Mouse (Mus musculus) myocyte (in vitro differentiated cells): ENCODE results near the gene Rpa1.

ENCODE experiments used
- CEBPB ChIP-seq: IDR thresholded peaks from 2 replicates; pipeline ENCODE4 v1.6.1; 2011; ENCODE audit warnings: mild to moderate bottlenecking, moderate library complexity; ENCODE audit not compliant: poor library complexity, insufficient read depth, severe bottlenecking
- E2F4 ChIP-seq: IDR thresholded peaks from one replicate; pipeline ENCODE4 v1.6.1; 2011; ENCODE audit warnings: mild to moderate bottlenecking, control low read depth, moderate library complexity; ENCODE audit not compliant: insufficient read depth
- MAX ChIP-seq: IDR thresholded peaks from one replicate; pipeline ENCODE4 v1.6.1; 2011; ENCODE audit warnings: low read depth, mild to moderate bottlenecking, control low read depth
- MYOD1 ChIP-seq, 3 experiments: IDR thresholded peaks; one replicate each; pipeline ENCODE4 v1.6.1; 2011; ENCODE audit warnings: control low read depth in 2 of 3, low read depth in 2 of 3, mild to moderate bottlenecking in 2 of 3, moderate library complexity in 1 of 3; ENCODE audit not compliant: insufficient read length in 2 of 3, control insufficient read depth in 1 of 3
- MYOG ChIP-seq, 3 experiments: IDR thresholded peaks; one replicate each; pipeline ENCODE4 v1.6.1; 2011; ENCODE audit warnings: control low read depth in 2 of 3, low read depth in 2 of 3, mild to moderate bottlenecking in 2 of 3; ENCODE audit not compliant: insufficient read length in 2 of 3, control insufficient read depth in 1 of 3, insufficient read depth in 1 of 3
- POLR2A ChIP-seq: IDR thresholded peaks from one replicate; pipeline ENCODE4 v1.6.1; 2011; ENCODE audit warnings: low read depth, mild to moderate bottlenecking, control low read depth, moderate library complexity; ENCODE audit not compliant: insufficient read length
- POLR2AphosphoS2 ChIP-seq: IDR thresholded peaks from one replicate; pipeline ENCODE4 v1.6.1; 2011; ENCODE audit warnings: low read depth, control low read depth; ENCODE audit not compliant: insufficient read length
- REST ChIP-seq: IDR thresholded peaks from one replicate; pipeline ENCODE4 v1.6.1; 2011; ENCODE audit warnings: mild to moderate bottlenecking, control low read depth, moderate library complexity; ENCODE audit not compliant: insufficient read depth, insufficient read length
- SRF ChIP-seq: IDR thresholded peaks from one replicate; pipeline ENCODE4 v1.6.1; 2011; ENCODE audit warnings: low read depth; ENCODE audit not compliant: control insufficient read depth, insufficient read length
- TCF12 ChIP-seq: IDR thresholded peaks from one replicate; pipeline ENCODE4 v1.6.1; 2011; ENCODE audit warnings: mild to moderate bottlenecking, control low read depth; ENCODE audit not compliant: poor library complexity, insufficient read depth, severe bottlenecking
- TCF3 ChIP-seq: IDR thresholded peaks from one replicate; pipeline ENCODE4 v1.6.1; 2011; ENCODE audit warnings: low read depth, control low read depth; ENCODE audit not compliant: insufficient read length
- USF1 ChIP-seq: IDR thresholded peaks from one replicate; pipeline ENCODE4 v1.6.1; 2011; ENCODE audit warnings: low read depth, mild to moderate bottlenecking, control low read depth, moderate library complexity

GRCm38 (mm10) chr11:75343096-75343495, 5.0 kb downstream of the Rpa1 start:
- TF ChIP-seq E2F4 (no peak), POLR2A (no peak), POLR2AphosphoS2 (no peak), CEBPB (no peak), MYOG (IDR thresholded peaks at IDR 0.05; ENCODE audit: control insufficient read depth in 1 of 3, insufficient read depth in 1 of 3, insufficient read length in 2 of 3, low read depth in 2 of 3) (no peak), TCF3 (no peak), SRF (no peak), TCF12 (no peak), MAX (no peak), MYOD1 (IDR thresholded peaks at IDR 0.05; ENCODE audit: control insufficient read depth in 1 of 3, insufficient read length in 2 of 3, low read depth in 2 of 3) (no peak), USF1 (no peak), REST (no peak)
